In genomic region chr4:120365456-120365855, GRCm38 (mm10) we compare ENCODE assay signal across 18 mouse cellular contexts. TPM values are rescaled to one million over a fixed set of nuclear protein-coding genes. Genes with fewer than 3 reads are reported as not detected.
DNase-seq lines count a peak whose midpoint lies in the region; ATAC-seq and TF ChIP-seq lines count a peak whose summit lies in the region.
"Had no signal": no experiment of that assay in that cellular context is flagged by ENCODE, and none has a peak within 500 bp of the region (broad histone marks: within the 10 kb centered on the region; RNA-seq: fewer than 3 reads in every experiment).

No protein-coding gene starts in this region.

- ATAC-seq in hindbrain, embryonic 13.5 days (ENCODE audit: low FRiP score): 0 out of 2 replicates have a peak, but pooled peaks have one; percentile 21
- ATAC-seq in neural tube, embryonic 13.5 days (ENCODE audit: low read depth): no peak
- peak; percentile 47 for ATAC-seq in forebrain, postnatal 0 days
- peak; percentile 17 for ATAC-seq in midbrain, embryonic 16.5 days
- ATAC-seq: intestine, embryonic 16.5 days; lung, postnatal 0 days had no signal

- H3K4me3 ChIP-seq in hindbrain, embryonic 13.5 days: no peak overlapping the region
- no peak overlapping the region for H3K4me3 ChIP-seq in hindbrain, embryonic 10.5 days
- H3K4me3 ChIP-seq in neural tube, embryonic 13.5 days: no peak overlapping the region
- H3K4me3 ChIP-seq in forebrain, postnatal 0 days (ENCODE audit: low read depth, low read length): no peak overlapping the region
- H3K4me3 ChIP-seq in midbrain, embryonic 16.5 days (ENCODE audit: low read depth, low read length): no peak overlapping the region
- H3K4me3 ChIP-seq: embryonic facial prominence, embryonic 10.5 days; heart, embryonic 12.5 days; kidney, embryonic 15.5 days; liver, embryonic 15.5 days; myocyte had no signal

- peak overlapping the region; percentile 41; the same call in 1 of the 2 replicates for H3K27ac ChIP-seq in hindbrain, embryonic 13.5 days
- H3K27ac ChIP-seq in hindbrain, embryonic 10.5 days: no peak overlapping the region
- 0 out of 2 replicates have a peak overlapping the region, but pooled peaks have one; percentile 42 for H3K27ac ChIP-seq in neural tube, embryonic 13.5 days (replicated peaks)
- H3K27ac ChIP-seq in forebrain, postnatal 0 days (ENCODE audit: low read depth, low read length): no peak overlapping the region
- H3K27ac ChIP-seq in midbrain, embryonic 16.5 days (ENCODE audit: low read length): peak overlapping the region; percentile 74
- H3K27ac ChIP-seq: embryonic facial prominence, embryonic 10.5 days; kidney, embryonic 15.5 days; liver, embryonic 15.5 days had no signal

- WGBS in hindbrain, embryonic 13.5 days: 26% methylated on average over 5 of the region's 5 CpGs
- 29% methylated on average over 5 of the region's 5 CpGs for WGBS in hindbrain, embryonic 10.5 days
- WGBS in neural tube, embryonic 13.5 days: 31% methylated on average over 5 of the region's 5 CpGs
- WGBS in forebrain, postnatal 0 days: 15% methylated on average over 5 of the region's 5 CpGs
- WGBS in midbrain, embryonic 16.5 days: 13% methylated on average over 5 of the region's 5 CpGs

- no peaks in the 10 kb centered on the region for H3K36me3 ChIP-seq in hindbrain, embryonic 13.5 days
- H3K36me3 ChIP-seq in hindbrain, embryonic 10.5 days: no peaks in the 10 kb centered on the region
- no peaks in the 10 kb centered on the region for H3K36me3 ChIP-seq in neural tube, embryonic 13.5 days
- no peaks in the 10 kb centered on the region for H3K36me3 ChIP-seq in forebrain, postnatal 0 days (ENCODE audit: insufficient read depth)
- no peaks in the 10 kb centered on the region for H3K36me3 ChIP-seq in midbrain, embryonic 16.5 days (ENCODE audit: control insufficient read depth, insufficient read depth, low read length)
- H3K36me3 ChIP-seq: embryonic facial prominence, embryonic 10.5 days; heart, embryonic 12.5 days; kidney, embryonic 15.5 days; liver, embryonic 15.5 days had no signal

- 0 out of 2 replicates have a peak overlapping the region, but pooled peaks have one; percentile 32 for H3K4me2 ChIP-seq in hindbrain, embryonic 13.5 days
- H3K4me2 ChIP-seq in neural tube, embryonic 13.5 days: no peak overlapping the region
- no peak overlapping the region for H3K4me2 ChIP-seq in forebrain, postnatal 0 days (ENCODE audit: low read depth)
- H3K4me2 ChIP-seq in midbrain, embryonic 16.5 days (ENCODE audit: low read length): 0 out of 2 replicates have a peak overlapping the region, but pooled peaks have one; percentile 37
- H3K4me2 ChIP-seq: heart, embryonic 12.5 days; kidney, embryonic 15.5 days; liver, embryonic 15.5 days had no signal

- H3K9ac ChIP-seq in hindbrain, embryonic 13.5 days: 0 out of 2 replicates have a peak overlapping the region, but pooled peaks have one; percentile 8
- H3K9ac ChIP-seq in neural tube, embryonic 13.5 days: no peak overlapping the region
- H3K9ac ChIP-seq in forebrain, postnatal 0 days: no peak overlapping the region
- peak overlapping the region; percentile 23; the same call in 1 of the 2 replicates for H3K9ac ChIP-seq in midbrain, embryonic 16.5 days (ENCODE audit: low read depth, low read length)
- H3K9ac ChIP-seq: heart, embryonic 12.5 days; kidney, embryonic 15.5 days; liver, embryonic 15.5 days had no signal

- no peak for DNase-seq in hindbrain, embryonic 10.5 days (ENCODE audit: low spot score)
- no peak for DNase-seq in neural tube, embryonic 10.5 days (ENCODE audit: extremely low spot score, low spot score)
- DNase-seq in forebrain, postnatal 0 days: no peak
- no peak for DNase-seq in urinary bladder, postnatal 14 days (ENCODE audit: low spot score)
- DNase-seq: adrenal gland, postnatal 10 days; B cell, adult 2 months; cerebellum, adult 11-12 months; thymus, adult 2 months had no signal

- H3K9me3 ChIP-seq in hindbrain, embryonic 13.5 days: no peaks in the 10 kb centered on the region
- no peaks in the 10 kb centered on the region for H3K9me3 ChIP-seq in hindbrain, embryonic 10.5 days
- H3K9me3 ChIP-seq in neural tube, embryonic 13.5 days: no peaks in the 10 kb centered on the region
- H3K9me3 ChIP-seq in forebrain, postnatal 0 days (ENCODE audit: low read length): no peaks in the 10 kb centered on the region
- no peaks in the 10 kb centered on the region for H3K9me3 ChIP-seq in midbrain, embryonic 16.5 days (replicated peaks; ENCODE audit: control insufficient read depth, low read length, poor library complexity, severe bottlenecking)
- H3K9me3 ChIP-seq: embryonic facial prominence, embryonic 10.5 days; heart, embryonic 12.5 days; kidney, embryonic 15.5 days; liver, embryonic 15.5 days had no signal

- peaks cover 15% of the 10 kb centered on the region for H3K27me3 ChIP-seq in hindbrain, embryonic 13.5 days
- H3K27me3 ChIP-seq in hindbrain, embryonic 10.5 days (ENCODE audit: insufficient read depth, poor library complexity, severe bottlenecking): peaks cover 52% of the 10 kb centered on the region
- 0 out of 2 replicates have a peak, but pooled peaks cover 5% of the 10 kb centered on the region for H3K27me3 ChIP-seq in neural tube, embryonic 13.5 days
- H3K27me3 ChIP-seq in forebrain, postnatal 0 days (ENCODE audit: insufficient read depth, low read length): no peaks in the 10 kb centered on the region
- H3K27me3 ChIP-seq in midbrain, embryonic 16.5 days (ENCODE audit: control insufficient read depth, insufficient read depth, low read depth, low read length): no peaks in the 10 kb centered on the region

- TF ChIP-seq CTCF in forebrain, postnatal 0 days (IDR thresholded peaks at IDR 0.05; ENCODE audit: low read depth): no peak

- H3K4me1 ChIP-seq in hindbrain, embryonic 13.5 days (replicated peaks): peaks cover 43% of the 10 kb centered on the region
- H3K4me1 ChIP-seq in hindbrain, embryonic 10.5 days (replicated peaks): peaks cover 34% of the 10 kb centered on the region
- peaks cover 50% of the 10 kb centered on the region for H3K4me1 ChIP-seq in neural tube, embryonic 13.5 days (replicated peaks)
- peaks cover 16% of the 10 kb centered on the region for H3K4me1 ChIP-seq in forebrain, postnatal 0 days (ENCODE audit: insufficient read depth)
- H3K4me1 ChIP-seq in midbrain, embryonic 16.5 days (ENCODE audit: control insufficient read depth, insufficient read depth, low read length): peaks cover 33% of the 10 kb centered on the region

RNA-seq across cellular contexts. Expression of gene Scmh1, which starts 39.6 kb away (rescaled TPM):
- 84.7 and 85.7 TPM in 2 replicates for polyA plus RNA-seq in hindbrain, embryonic 13.5 days (2015; fragmentation: Nextera tagmentation; extraction: Ambion mirVana)
- polyA plus RNA-seq in hindbrain, embryonic 10.5 days (2016; fragmentation: Nextera tagmentation; extraction: Ambion mirVana): 44.1 and 59.1 TPM in 2 replicates
- 82.6 and 93.1 TPM in 2 replicates for polyA plus RNA-seq in neural tube, embryonic 13.5 days (2015; fragmentation: Nextera tagmentation; extraction: Ambion mirVana)
- total RNA-seq in forebrain, postnatal 0 days (2014; rRNA removed): 43.9 and 47.1 TPM in 2 replicates
- 40.4 and 56.4 TPM in 2 replicates for polyA plus RNA-seq in forebrain, postnatal 0 days (2015; fragmentation: Nextera tagmentation; extraction: Ambion mirVana)
- polyA plus RNA-seq in midbrain, embryonic 16.5 days (2015; fragmentation: Nextera tagmentation; extraction: Ambion mirVana): 92.3 and 97.8 TPM in 2 replicates

Comparison
In these comparisons a context has a peak if more than half of its experiments do, and no peak if none do; other contexts are left out.
1. H3K27ac ChIP-seq: peak in hindbrain, embryonic 13.5 days (single experiment), neural tube, embryonic 13.5 days (single experiment) and midbrain, embryonic 16.5 days (single experiment); none in hindbrain, embryonic 10.5 days (single experiment) and forebrain, postnatal 0 days (single experiment).
2. H3K4me2 ChIP-seq: peak in hindbrain, embryonic 13.5 days (single experiment) and midbrain, embryonic 16.5 days (single experiment); none in neural tube, embryonic 13.5 days (single experiment) and forebrain, postnatal 0 days (single experiment).
3. H3K9ac ChIP-seq: peak in hindbrain, embryonic 13.5 days (single experiment) and midbrain, embryonic 16.5 days (single experiment); none in neural tube, embryonic 13.5 days (single experiment) and forebrain, postnatal 0 days (single experiment).